Mouse (Mus musculus) liver, adult 2 months (tissue): ENCODE measurements at regions not wholly inside any gene's neighbourhood (a gene's known extent, or its start where the extent isn't known, plus 50 kb on each side); places are given as distances from the start of the nearest gene placed in this dataset.

Source experiments
- DNase-seq: peaks from one replicate; pipeline ENCODE4 v3.0.0-alpha.2; 2011; ENCODE audit warnings: low read depth, low spot score; ENCODE audit errors: extremely low read depth
- H3K27ac ChIP-seq: fragments of 200-500 bp; replicated peaks from 2 replicates; pipeline ENCODE4 v1.5.1; 2012; ENCODE audit warnings: low read depth, mild to moderate bottlenecking, control low read depth, inconsistent platforms, low read length; ENCODE audit not compliant: insufficient read depth
- H3K27me3 ChIP-seq: fragments of 200-500 bp; 2 replicates; pipeline ENCODE4 v1.6.1; 2012; ENCODE audit warnings: mild to moderate bottlenecking, moderate library complexity, low read length, inconsistent platforms; ENCODE audit not compliant: control insufficient read depth, insufficient read depth
- H3K36me3 ChIP-seq: fragments of 200-500 bp; 2 replicates; pipeline ENCODE4 v1.6.1; 2012; ENCODE audit warnings: low read length, inconsistent platforms; ENCODE audit not compliant: control insufficient read depth, insufficient read depth
- H3K4me1 ChIP-seq: fragments of 200-500 bp; 2 replicates; pipeline ENCODE4 v1.6.1; 2011; ENCODE audit warnings: low read length; ENCODE audit not compliant: control insufficient read depth, insufficient read depth
- H3K4me3 ChIP-seq: fragments of 200-500 bp; 2 replicates; pipeline ENCODE4 v1.5.1; 2011; ENCODE audit warnings: low read depth, mild to moderate bottlenecking, control low read depth, low read length, moderate library complexity; ENCODE audit not compliant: insufficient read depth
- H3K79me2 ChIP-seq: fragments of 200-500 bp; 2 replicates; pipeline ENCODE4 v1.6.1; 2012; ENCODE audit warnings: inconsistent platforms, mild to moderate bottlenecking, low read length, moderate library complexity; ENCODE audit not compliant: control insufficient read depth, insufficient read depth
- H3K9ac ChIP-seq: fragments of 200-500 bp; 2 replicates; pipeline ENCODE4 v1.6.1; 2012; ENCODE audit warnings: low read depth, mild to moderate bottlenecking, control low read depth, inconsistent platforms, low read length
- CTCF ChIP-seq: fragments of 200-500 bp; IDR thresholded peaks from 2 replicates; pipeline ENCODE4 v1.5.1; 2011; ENCODE audit warnings: low read depth, low read length, control low read depth
- POLR2A ChIP-seq: fragments of 200-500 bp; IDR thresholded peaks from 2 replicates; pipeline ENCODE4 v1.6.1; 2011; ENCODE audit warnings: low read length, control low read depth; ENCODE audit not compliant: insufficient read depth; ENCODE audit errors: extremely low read depth
- WGBS: fragments of 180-500 bp; shearing (Covaris S2); methylation state at CpG from one replicate; pipeline ENCODE4 v1.1.7; 2018; 5-methylcytosine and 5-hydroxymethylcytosine counted together

DNA sequence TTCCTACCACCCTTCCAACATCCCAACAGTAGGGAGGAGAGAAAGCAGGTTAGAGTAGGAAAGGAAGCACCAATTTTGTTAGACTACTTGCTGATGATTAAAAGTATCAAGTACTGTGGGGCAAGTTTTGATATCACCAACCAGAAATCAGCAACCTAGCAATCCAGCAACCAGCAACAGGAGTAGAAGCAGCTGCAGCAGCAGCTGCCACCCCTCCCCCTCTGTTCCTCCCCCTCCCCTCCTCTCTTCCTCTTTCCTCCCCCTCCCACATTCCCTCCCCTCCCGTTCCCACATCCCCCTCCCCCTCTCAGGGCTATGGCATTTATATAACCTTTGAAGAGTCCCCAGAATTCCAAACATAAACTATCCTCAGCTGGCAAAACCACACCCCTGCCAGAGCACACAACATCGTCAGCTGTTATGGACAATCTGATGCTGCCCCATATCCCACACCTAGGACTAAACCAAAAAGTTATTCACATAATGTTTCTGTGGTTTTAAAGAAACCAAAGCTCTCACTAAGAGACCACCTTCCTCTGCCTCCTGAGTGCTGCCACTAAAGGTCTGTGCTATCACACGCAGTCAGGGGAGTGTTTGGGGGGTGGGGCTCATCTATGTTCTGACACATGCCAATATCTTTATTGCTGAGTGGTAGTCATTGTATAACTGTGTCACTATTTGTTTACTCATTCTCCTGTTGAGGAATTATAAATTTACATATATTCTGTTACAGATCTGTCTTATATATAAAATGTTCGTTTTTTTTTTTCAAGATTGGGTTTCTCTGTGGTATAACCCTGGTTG lies 158.9 kb upstream of the Bcor start:
- Histone ChIP-seq H3K4me1 (no peaks in the 10 kb centered on the region; the same call in 1 of the 2 replicates), H3K4me3 (no peak overlapping the region), H3K79me2 (no peaks in the 10 kb centered on the region), H3K27me3 (no peaks in the 10 kb centered on the region), H3K27ac (no peak overlapping the region), H3K9ac (no peak overlapping the region), H3K36me3 (no peaks in the 10 kb centered on the region)
- DNase-seq = no peak
- WGBS = 64% methylated on average over 4 of the region's 4 CpGs
- no peak for TF ChIP-seq CTCF

- Histone ChIP-seq H3K4me1 (no peaks in the 10 kb centered on the region; the same call in 1 of the 2 replicates), H3K27ac (no peak overlapping the region; the same call in 1 of the 2 replicates), H3K27me3 (no peaks in the 10 kb centered on the region), H3K4me3 (no peak overlapping the region), H3K36me3 (no peaks in the 10 kb centered on the region), H3K9ac (no peak overlapping the region), H3K79me2 (no peaks in the 10 kb centered on the region)
- 28% methylated on average over 1 of the region's 1 CpGs for WGBS
- TF ChIP-seq CTCF (no peak), POLR2A (no peak)
- peak; percentile 94 for DNase-seq
These were observed 162.3 kb upstream of the Bcor start for GRCm38 (mm10) chrX:12322453-12322852.

DNA sequence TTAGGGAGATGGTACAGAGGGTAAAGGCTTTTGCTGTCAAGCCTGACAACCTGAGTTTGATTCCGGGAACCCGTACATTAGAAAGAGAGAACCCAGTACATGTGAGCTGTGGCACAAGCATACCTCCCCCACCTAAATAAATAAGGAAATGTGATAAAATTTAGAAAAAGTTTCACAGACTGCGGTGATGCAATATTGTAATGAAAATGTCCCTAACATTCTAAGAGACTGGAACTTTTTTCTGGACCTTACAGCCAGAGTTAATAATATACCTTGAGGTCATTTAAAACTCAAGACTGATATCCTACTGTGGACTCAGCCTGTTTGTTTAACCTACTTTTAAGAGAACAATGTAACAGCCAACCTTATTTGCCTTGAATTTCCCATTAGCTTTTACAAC lies 163.1 kb upstream of the Bcor start:
- H3K79me2 ChIP-seq = no peaks in the 10 kb centered on the region
- peak overlapping the region; percentile 61 for H3K27ac ChIP-seq
- H3K9ac ChIP-seq = no peak overlapping the region
- TF ChIP-seq CTCF (no peak), POLR2A (no peak)
- H3K27me3 ChIP-seq = no peaks in the 10 kb centered on the region
- H3K4me1 ChIP-seq = no peaks in the 10 kb centered on the region; the same call in 1 of the 2 replicates
- DNase-seq = peak; percentile 95
- H3K4me3 ChIP-seq = no peak overlapping the region
- no peaks in the 10 kb centered on the region for H3K36me3 ChIP-seq
- WGBS = 32% methylated on average over 3 of the region's 3 CpGs

DNA sequence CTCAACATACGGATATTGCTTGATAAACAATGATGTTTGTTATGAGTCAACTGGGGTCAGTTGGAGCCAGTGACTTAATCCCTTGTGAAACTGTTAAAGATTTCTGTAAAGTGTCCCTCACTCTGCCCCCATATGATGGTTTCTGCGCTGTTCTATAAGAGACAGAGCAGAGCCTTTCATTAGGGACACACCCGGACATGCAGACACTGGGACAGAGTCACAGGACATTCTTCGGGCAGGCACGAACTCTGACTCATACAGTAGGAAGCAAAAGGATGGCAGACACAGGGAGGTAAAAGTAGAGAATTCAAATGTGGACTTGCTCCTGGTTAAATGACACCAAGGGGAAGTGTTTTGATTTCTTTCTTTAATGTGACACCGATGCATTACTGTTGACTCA lies 163.7 kb upstream of the Bcor start:
- Histone ChIP-seq H3K27ac (no peak overlapping the region), H3K4me1 (no peaks in the 10 kb centered on the region; the same call in 1 of the 2 replicates), H3K4me3 (no peak overlapping the region), H3K27me3 (no peaks in the 10 kb centered on the region), H3K9ac (no peak overlapping the region), H3K36me3 (no peaks in the 10 kb centered on the region), H3K79me2 (no peaks in the 10 kb centered on the region)
- no peak for DNase-seq
- 23% methylated on average over 6 of the region's 6 CpGs for WGBS
- TF ChIP-seq POLR2A = no peak
- no peak for TF ChIP-seq CTCF

- H3K4me1 ChIP-seq = no peaks in the 10 kb centered on the region; the same call in 1 of the 2 replicates
- H3K36me3 ChIP-seq = no peaks in the 10 kb centered on the region
- no peak for DNase-seq
- 86% methylated on average over 4 of the region's 4 CpGs for WGBS
- TF ChIP-seq CTCF (no peak), POLR2A (no peak)
- no peaks in the 10 kb centered on the region for H3K27me3 ChIP-seq
- H3K79me2 ChIP-seq = no peaks in the 10 kb centered on the region
- H3K27ac ChIP-seq = no peak overlapping the region
- no peak overlapping the region for H3K4me3 ChIP-seq
- no peak overlapping the region for H3K9ac ChIP-seq
These were observed 167.3 kb upstream of the Bcor start for GRCm38 (mm10) chrX:12327464-12327863.

- WGBS = 92% methylated on average over 9 of the region's 9 CpGs
- Histone ChIP-seq H3K4me3 (no peak overlapping the region), H3K9ac (no peak overlapping the region)
These were observed 180.4 kb upstream of the Bcor start for GRCm38 (mm10) chrX:12340561-12340960.

More at GRCm38 (mm10) chrX:12340561-12340960, 180.4 kb upstream of the Bcor start:
- Histone ChIP-seq H3K27ac (no peak overlapping the region), H3K4me1 (no peaks in the 10 kb centered on the region), H3K36me3 (no peaks in the 10 kb centered on the region), H3K27me3 (no peaks in the 10 kb centered on the region), H3K79me2 (no peaks in the 10 kb centered on the region)
- no peak for TF ChIP-seq POLR2A
- TF ChIP-seq CTCF = no peak
- no peak for DNase-seq
